Mouse (Mus musculus): ENCODE data around the gene Adam6b. TPM values are rescaled to one million over a fixed set of nuclear protein-coding genes. Genes with fewer than 3 reads are reported as not detected.

Gene Adam6b
- polyA plus RNA-seq (2017; shearing (Covaris generic)) = 0.55 TPM

GRCm38 (mm10) chr12:113489211-113489610 lies at the start of gene Adam6b:
Adam6b (plus strand) TSS chr12:113489511.

Other genes starting within 250 kb of the Adam6b start
- not detected for gene Adam6a, start 54.4 kb downstream of the Adam6b start, polyA plus RNA-seq (2017; shearing (Covaris generic))